Mouse (Mus musculus) spleen, adult 18-20 months (tissue): ENCODE results near the gene Slc39a8.

Experiments
- DNase-seq, 2 experiments: peaks; one replicate each; pipeline ENCODE4 v3.0.0; 2022; ENCODE audit warnings: mixed read lengths in 2 of 2

Slc39a8 gene

DNA sequence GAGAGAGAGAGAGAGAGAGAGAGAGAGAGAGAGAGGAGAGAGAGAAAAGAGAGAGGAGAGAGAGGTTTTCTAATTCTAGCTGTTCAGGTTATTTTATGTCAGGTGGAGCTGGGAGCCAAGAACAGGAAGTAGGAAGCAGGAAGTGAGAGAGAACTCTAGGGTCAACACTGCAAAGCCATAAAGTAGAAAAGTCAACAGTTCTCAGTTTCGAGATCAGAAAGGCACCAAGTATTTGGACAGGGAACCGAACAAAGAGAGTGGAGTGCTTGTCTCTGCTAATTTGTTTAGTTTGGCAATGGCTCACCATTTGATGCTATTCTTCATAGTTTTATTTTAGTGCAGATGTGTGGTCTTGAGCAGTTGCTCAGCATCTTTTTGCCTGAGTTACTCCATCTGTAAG is 26.5 kb downstream of the Slc39a8 start:
- DNase-seq, result no peak

DNA sequence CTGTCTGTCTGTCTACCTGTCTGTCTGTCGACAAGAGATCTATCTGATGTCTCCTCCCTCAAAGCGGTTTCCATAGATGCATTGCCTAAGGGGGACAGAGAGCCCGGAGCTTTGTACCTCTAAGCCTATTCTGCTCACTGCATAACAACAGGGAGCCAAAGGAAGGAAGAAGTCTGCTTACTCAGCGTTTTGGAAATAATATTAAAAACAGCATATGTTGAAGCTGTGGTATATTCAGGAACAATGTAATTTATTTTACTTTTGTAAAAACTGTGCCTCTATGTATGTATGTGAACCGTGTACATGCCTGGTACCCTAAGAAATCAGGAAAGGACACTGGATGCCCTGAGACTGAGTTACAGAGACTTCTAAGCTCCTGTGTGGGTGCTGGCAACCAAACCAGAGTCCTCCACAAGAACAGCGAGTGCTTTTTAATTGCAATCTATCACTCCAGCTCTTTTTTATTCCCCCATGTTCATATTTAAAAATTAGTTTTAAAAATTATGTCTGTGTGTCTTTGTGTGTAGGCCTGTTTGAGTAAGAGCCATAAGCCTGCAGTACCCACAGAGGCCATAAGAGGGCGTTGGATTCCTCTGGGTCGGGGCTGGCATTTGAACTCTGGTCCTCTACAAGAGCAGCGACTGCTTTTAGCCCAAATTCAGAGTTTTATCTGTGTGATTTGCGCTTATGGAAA is 28.7 kb downstream of the Slc39a8 start:
- no peak for DNase-seq

DNA sequence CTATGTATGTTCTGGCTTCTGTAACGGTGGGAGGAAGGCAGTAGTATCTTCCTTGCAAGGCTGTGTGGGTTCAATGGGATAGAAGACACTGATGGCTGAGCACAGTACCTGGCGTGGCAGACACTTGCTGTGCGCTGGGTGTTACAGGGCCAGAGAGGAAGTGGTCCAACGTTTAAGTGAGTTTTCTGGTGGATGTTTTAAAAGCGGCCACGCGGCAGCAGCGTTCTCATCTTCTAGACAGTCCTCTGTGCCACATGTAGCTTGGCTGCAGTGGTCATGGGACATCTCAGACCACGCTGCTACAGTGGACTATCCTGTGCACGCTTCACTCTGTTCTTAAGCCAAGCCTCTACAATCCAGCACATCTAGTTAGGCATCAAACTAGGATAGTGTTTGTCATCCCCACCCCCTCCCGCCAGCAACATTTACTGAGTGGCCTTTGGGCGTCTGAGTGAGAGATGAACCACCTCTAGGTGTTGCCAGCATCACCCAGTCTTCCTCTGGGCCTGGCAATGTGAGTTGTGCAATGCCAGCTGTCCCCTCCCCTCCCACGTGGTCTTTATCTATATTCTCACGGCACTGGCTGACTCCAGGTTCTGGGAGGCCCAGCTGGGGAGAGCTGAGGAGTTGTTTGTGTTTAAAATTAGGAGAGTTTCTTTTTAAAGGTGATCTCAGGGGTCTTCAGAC is 29.4 kb downstream of the Slc39a8 start:
- no peak for DNase-seq

- no peak for DNase-seq
These were observed 29.9 kb downstream of the Slc39a8 start for GRCm38 (mm10) chr3:135854985-135855340.

GRCm38 (mm10) chr3:135856303-135856702 is 31.2 kb downstream of the Slc39a8 start:
- no peak for DNase-seq

DNA sequence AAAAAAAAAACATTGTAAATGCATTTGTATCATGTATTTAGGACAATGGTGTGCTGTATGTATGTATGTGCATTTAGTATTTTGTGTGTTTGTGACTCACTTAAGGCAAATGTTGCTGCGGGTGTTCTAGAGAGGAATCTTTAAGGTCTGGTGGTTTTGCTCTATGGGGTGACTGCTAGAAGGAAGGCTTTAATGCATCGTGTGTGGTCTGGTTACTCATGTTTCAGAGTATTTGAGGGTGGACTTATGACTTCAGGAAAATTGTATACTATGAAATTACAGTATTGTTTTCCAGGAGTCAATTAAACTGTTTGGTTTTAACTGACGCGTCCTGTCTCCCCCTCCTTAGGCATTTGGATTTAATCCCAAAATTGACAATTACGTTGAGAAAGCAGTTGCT is 32.1 kb downstream of the Slc39a8 start:
- no peak for DNase-seq

- DNase-seq, result no peak
These were observed 34.4 kb downstream of the Slc39a8 start for GRCm38 (mm10) chr3:135859431-135859830.

DNA sequence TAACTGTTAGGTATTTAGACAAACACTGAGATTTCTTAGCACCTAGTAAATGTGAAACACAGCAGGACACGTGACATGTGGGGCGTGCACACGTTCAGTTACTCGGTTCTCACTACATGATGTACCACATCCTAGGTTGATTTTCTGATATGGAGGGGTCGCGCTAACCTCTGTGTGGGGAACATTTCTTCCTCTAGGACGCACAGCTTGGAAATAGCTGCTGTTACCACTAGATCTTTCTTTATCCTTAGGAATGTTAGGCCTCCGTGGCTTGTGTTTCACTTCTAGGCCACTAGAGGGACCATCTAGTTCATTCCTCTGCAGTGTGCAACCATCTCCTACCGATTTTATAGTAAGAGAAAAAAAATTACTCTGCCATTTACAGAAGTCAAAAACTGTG is 37.7 kb downstream of the Slc39a8 start:
- no peak for DNase-seq

DNA sequence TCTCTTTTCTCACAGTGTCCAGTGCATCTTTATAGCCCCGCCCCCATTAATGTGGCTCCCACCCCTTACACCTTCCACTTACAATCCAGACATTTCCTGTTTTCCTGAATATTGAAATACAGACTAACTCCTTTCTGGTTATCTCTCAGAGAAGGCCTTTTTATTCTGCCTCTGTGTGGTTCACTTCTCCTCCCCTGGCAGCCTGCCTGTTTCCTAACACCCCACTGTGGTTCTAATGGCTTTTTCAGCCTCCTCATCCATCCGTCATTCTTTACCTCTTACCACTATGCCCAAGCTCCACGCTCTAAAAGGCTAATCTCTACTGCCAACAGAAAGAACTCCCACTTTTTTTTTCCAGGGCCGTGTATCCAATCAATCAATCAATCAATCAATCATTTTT is 44.0 kb downstream of the Slc39a8 start:
- no peak for DNase-seq

DNA sequence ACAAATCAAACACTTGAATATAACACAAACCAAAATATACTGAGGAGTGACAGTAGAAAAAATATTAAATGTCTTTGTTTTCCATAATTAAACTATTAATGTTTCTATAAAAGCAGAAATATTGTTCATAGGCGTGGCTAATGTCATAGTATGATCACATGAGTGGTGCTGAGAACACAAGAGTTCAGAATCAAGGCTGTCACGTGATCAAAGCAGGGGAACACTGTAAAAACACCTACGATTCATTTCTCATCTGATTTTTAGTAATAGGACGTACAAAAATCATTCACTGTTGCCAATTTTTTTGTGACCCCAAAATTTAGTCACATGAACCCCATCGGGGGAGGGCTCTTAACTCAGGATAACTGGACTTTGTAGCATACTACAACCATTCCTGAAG is 47.2 kb downstream of the Slc39a8 start:
- DNase-seq, result no peak

GRCm38 (mm10) chr3:135873596-135873995 is 48.5 kb downstream of the Slc39a8 start:
- DNase-seq, result no peak

GRCm38 (mm10) chr3:135878048-135878447 is 53.0 kb downstream of the Slc39a8 start:
- DNase-seq, result no peak

- DNase-seq, result no peak
These were observed 61.0 kb downstream of the Slc39a8 start for GRCm38 (mm10) chr3:135885927-135886658.

DNA sequence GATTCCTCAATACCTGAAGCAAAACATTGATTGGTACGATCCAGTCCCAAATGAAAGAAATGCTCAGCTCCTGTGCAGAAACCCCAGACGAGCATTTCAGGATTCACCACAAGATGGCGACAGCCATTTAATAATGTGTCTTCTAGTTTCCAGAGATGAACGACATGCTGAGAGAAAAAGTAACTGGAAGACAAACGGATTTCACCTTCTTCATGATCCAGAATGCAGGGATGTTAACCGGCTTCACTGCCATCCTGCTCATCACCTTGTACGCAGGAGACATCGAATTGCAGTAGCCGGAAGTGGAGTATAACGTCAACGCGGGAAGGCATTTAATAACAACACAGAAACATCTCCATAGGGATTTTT is 61.6 kb downstream of the Slc39a8 start:
- peak in 1 of 2 experiments; percentile 52 for DNase-seq

DNA sequence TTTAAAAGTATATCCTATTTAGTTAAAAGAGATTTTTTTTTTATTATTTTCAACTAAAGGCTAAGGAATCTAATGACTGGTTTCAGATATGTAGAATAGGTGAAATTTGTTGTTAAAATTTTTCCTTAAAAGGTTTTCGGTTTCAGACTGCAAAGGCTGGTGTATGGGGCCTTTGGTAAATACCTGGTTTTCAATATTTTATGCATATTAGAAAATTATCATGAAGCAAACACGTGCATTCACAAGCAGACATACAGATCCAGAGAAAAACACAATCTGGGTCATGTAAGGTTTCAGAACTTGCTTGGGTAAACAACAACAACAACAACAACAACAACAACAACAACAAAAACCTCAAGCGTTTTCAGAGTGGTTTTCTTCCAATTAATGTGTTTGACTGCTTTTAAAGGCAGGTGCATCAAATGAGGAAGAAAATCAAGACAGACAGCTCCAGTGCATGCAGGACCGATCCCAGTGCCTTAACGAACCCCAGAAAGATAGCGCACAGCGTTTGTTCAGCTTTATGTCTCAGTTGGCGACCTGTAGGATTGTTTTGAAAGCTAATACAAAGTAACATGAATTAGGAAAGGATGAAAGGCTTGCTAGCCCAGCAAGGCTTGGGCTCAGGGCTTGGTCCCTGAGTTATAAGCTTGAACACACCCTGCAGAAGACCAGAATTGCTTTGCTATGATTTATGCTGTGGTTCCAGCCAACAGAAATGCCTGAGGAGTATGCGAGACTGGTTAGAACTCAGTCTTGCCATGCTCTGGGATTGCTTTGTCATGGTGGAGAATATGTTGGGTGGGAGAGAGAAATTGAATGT is 62.2 kb downstream of the Slc39a8 start:
- DNase-seq, result no peak

DNA sequence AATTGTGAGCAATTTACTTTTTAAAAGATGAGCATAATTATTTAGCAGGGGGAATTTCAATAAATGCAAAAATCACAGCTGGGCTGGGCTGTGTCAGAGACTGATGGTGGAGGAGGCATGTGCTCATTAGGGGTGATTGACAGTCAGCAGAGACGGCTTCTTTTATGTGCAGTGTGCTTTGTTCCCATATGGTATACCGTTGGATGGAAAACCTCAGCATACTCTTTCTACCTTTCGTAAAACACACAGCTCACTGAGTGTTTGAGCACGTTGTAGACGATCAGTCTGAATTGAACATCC is 62.7 kb downstream of the Slc39a8 start:
- no peak for DNase-seq

DNA sequence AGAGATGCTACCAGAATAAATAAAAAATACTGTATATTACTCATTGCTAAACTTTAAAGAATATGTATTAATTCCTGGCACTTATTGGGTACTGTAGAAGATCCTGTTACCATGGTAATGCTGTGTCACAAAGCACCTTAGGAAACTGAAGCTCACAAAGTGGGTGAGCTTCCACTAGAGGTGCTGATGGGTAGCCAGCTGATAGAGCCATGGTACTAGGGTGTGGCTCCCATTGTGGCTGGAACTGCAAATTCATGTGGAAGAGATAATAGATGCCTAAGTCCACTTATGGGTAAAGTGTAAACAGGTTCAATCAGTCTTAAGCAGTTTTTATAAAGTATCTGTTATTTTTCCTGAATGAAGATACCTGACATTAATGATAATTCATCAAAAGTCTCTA is 64.3 kb downstream of the Slc39a8 start:
- DNase-seq, result no peak

- no peak for DNase-seq
These were observed 78.3 kb downstream of the Slc39a8 start for GRCm38 (mm10) chr3:135903366-135903765.

DNA sequence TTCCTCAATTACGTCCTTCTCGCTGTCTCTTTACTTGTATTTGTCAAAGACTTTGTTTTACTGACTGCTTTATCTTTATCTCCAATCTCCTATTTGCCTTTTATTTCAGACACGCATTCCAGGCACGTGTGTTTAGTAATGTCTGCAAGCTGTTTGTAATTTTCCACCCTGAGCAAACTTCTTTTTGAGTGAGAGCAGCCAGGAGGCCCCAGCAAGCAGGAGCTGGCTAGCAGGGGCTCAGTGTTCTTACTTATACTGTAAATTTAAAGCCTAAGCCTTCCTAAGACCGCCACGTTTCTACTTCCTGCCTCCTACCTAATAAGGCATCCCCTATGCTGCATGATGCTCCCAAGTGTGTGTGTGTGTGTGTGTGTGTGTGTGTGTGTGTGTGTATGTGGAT is 79.8 kb downstream of the Slc39a8 start:
- DNase-seq, result no peak

- no peak for DNase-seq
These were observed 80.7 kb downstream of the Slc39a8 start for GRCm38 (mm10) chr3:135905729-135906128.

DNA sequence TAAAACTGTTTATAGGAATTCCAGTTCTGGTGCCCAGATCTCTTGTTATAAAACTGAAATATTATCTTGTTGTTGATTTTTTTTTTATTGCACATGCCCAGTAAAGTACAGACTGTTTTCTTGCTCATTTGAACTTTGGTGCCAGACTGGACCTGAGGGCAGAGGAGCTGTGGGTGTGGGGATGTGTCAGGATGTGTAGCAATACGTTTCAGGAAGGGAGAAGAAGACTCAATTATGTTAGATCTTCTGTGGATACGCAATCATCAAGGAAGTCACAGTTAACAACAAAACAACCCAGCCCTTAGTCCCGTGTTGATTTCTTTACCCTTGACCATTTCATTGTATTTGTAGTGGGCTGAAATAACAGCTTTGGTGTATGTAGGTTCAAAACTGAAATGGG is 81.9 kb downstream of the Slc39a8 start:
- no peak for DNase-seq

DNA sequence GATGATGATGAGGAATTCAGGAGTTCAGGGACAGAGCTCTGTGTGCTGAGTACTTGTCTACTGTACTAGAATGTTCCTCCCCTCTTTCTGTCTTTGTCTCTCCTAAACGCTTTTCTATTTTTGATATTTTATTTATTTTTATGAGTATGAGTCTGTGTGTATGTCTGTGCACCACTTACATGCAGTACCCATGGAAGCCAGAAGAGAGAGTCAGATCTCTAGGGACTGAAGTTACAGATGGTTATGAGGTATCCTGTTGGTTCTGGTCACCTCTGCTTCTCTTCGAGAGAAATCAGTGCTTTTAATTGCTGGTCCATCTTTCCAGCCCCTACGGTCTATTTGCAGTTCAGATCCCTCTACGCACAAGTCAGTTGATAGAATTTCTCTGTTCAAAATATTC is 90.9 kb downstream of the Slc39a8 start:
- no peak for DNase-seq

GRCm38 (mm10) chr3:135918566-135919180 is 93.6 kb downstream of the Slc39a8 start:
- DNase-seq, result no peak
